Mouse (Mus musculus) macrophage (primary cell): Measurements from ENCODE around the gene Spaca6. TPM values are rescaled to one million over a fixed set of nuclear protein-coding genes. Genes with fewer than 3 reads are reported as not detected.

Experiments
- H3K27ac ChIP-seq: fragments of 350-480 bp; formaldehyde crosslinking; 2 replicates; pipeline ENCODE4 v1.9.0; 2021
- H3K36me3 ChIP-seq: fragments of 350-480 bp; formaldehyde crosslinking; 2 replicates; pipeline ENCODE4 v1.9.0; 2021; ENCODE audit errors: inconsistent target
- H3K4me3 ChIP-seq: fragments of 350-480 bp; formaldehyde crosslinking; 2 replicates; pipeline ENCODE4 v1.9.0; 2021; ENCODE audit errors: inconsistent target
- H3K79me2 ChIP-seq: fragments of 350-480 bp; formaldehyde crosslinking; 2 replicates; pipeline ENCODE4 v1.9.0; 2021; ENCODE audit errors: inconsistent target
- WGBS: methylation state at CpG from one replicate; pipeline ENCODE4 v1.1.7; 2026; ENCODE audit warnings: inconsistent platforms; ENCODE audit not compliant: missing documents; 5-methylcytosine and 5-hydroxymethylcytosine counted together
- polyA plus RNA-seq: library from polyadenylated mRNA; stranded (reverse); fragments of 250-400 nt; gene quantifications from 3 replicates; pipeline ENCODE4 v1.2.4, GENCODE M21; 2018; ENCODE audit warnings: inconsistent platforms
- total RNA-seq, 78 experiments: library from RNA; depleted of rRNA; stranded (reverse); fragments of 250-400 nt; gene quantifications; 1 replicate in 9 of 78; 2 replicates in 24 of 78; 3 replicates in 43 of 78; 4 replicates in 2 of 78; pipeline ENCODE4 v1.2.4; 2018; ENCODE audit warnings: inconsistent platforms in 56 of 78

The Spaca6 gene
- total RNA-seq (2018; cell fraction: chromatin; rRNA removed): 100 to 1,000 TPM in 7 of 26 experiments, 10 to 100 TPM in 19; 15.1 to 273 (median 57.3) TPM
- total RNA-seq (2018; cell fraction: cytosol; rRNA removed): 1 to 10 TPM in 23 of 26 experiments, under 1 TPM in 3; 0.82 to 7.7 (median 2.2) TPM
- total RNA-seq (2018; cell fraction: nucleus; rRNA removed): 100 to 1,000 TPM in 7 of 26 experiments, 10 to 100 TPM in 19; 22.2 to 176 (median 70.3) TPM
- polyA plus RNA-seq: 0.64 to 1.0 TPM (median 0.86 TPM) in 3 replicates

GRCm38 (mm10) chr17:17826751-17827657 is at the start of gene Spaca6:
Gene Spaca6, plus strand, starts transcription at chr17:17827158.
- Histone ChIP-seq H3K4me3 (peak within 1 kb of the TSS; percentile 43), H3K36me3 (no peaks in the 10 kb centered on the region), H3K79me2 (no peaks in the 10 kb centered on the region), H3K27ac (no peak within 1 kb of the TSS)
- 2% methylated on average over 32 of the region's 42 CpGs for WGBS

- Histone ChIP-seq H3K36me3 (no peaks in the 10 kb centered on the region), H3K27ac (no peak overlapping the region), H3K79me2 (no peaks in the 10 kb centered on the region), H3K4me3 (no peak overlapping the region)
- WGBS: 76% methylated on average over 3 of the region's 3 CpGs
These were observed 35.9 kb upstream of the Spaca6 start for GRCm38 (mm10) chr17:17790866-17791630.

DNA sequence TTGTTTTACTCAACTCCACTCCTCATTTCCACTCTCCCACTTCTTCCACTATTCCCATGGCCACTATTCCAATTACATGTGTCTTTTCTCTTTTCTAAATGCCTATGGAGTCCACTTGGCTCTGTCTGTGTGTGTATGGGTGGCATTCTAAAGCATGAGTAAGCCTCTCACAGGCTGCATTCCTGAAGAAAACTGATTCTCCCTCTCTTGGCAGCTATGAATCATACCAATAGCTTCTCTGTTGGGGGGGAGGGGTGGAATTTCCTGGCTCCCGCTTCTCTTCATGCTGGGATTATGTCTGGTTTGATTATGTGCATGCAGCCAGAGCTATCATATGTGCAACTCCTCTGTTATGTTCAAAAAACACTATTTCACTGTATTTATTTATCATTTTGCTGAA is 34.4 kb upstream of the Spaca6 start:
- Histone ChIP-seq H3K36me3 (no peaks in the 10 kb centered on the region), H3K79me2 (no peaks in the 10 kb centered on the region), H3K4me3 (no peak overlapping the region), H3K27ac (no peak overlapping the region)
- WGBS: 77% methylated on average over 1 of the region's 1 CpGs

- 26% methylated on average over 2 of the region's 2 CpGs for WGBS
- no peak overlapping the region for H3K27ac ChIP-seq
- no peak overlapping the region for H3K4me3 ChIP-seq
- H3K79me2 ChIP-seq: no peaks in the 10 kb centered on the region
- H3K36me3 ChIP-seq: no peaks in the 10 kb centered on the region
These were observed 31.4 kb upstream of the Spaca6 start for GRCm38 (mm10) chr17:17795527-17795926.

- Histone ChIP-seq H3K27ac (no peak overlapping the region), H3K79me2 (no peaks in the 10 kb centered on the region), H3K36me3 (no peaks in the 10 kb centered on the region), H3K4me3 (no peak overlapping the region)
- WGBS: 91% methylated on average over 6 of the region's 6 CpGs
These were observed 3.2 kb upstream of the Spaca6 start for GRCm38 (mm10) chr17:17823612-17824336.

GRCm38 (mm10) chr17:17825921-17826591 is 902 bp upstream of the Spaca6 start:
- H3K79me2 ChIP-seq: no peaks in the 10 kb centered on the region
- no peak overlapping the region for H3K27ac ChIP-seq
- no peaks in the 10 kb centered on the region for H3K36me3 ChIP-seq
- H3K4me3 ChIP-seq: peak overlapping the region; percentile 43
- 6% methylated on average over 22 of the region's 22 CpGs for WGBS

GRCm38 (mm10) chr17:17827658-17828190 is 766 bp downstream of the Spaca6 start:
- Histone ChIP-seq H3K27ac (no peak overlapping the region), H3K4me3 (peak overlapping the region; percentile 8; the same call in 1 of the 2 replicates)

GRCm38 (mm10) chr17:17828191-17828981 is 1.4 kb downstream of the Spaca6 start:
- 12% methylated on average over 11 of the region's 15 CpGs for WGBS
- Histone ChIP-seq H3K79me2 (no peaks in the 10 kb centered on the region), H3K4me3 (no peak overlapping the region; the same call in 1 of the 2 replicates), H3K36me3 (no peaks in the 10 kb centered on the region), H3K27ac (no peak overlapping the region)

More at GRCm38 (mm10) chr17:17827658-17828190, 766 bp downstream of the Spaca6 start:
- 7% methylated on average over 13 of the region's 13 CpGs for WGBS
- Histone ChIP-seq H3K79me2 (no peaks in the 10 kb centered on the region), H3K36me3 (no peaks in the 10 kb centered on the region)

- Histone ChIP-seq H3K27ac (no peak overlapping the region), H3K4me3 (no peak overlapping the region)
- 35% methylated on average over 6 of the region's 6 CpGs for WGBS
These were observed 2.3 kb downstream of the Spaca6 start for GRCm38 (mm10) chr17:17829052-17829785.

GRCm38 (mm10) chr17:17829816-17830535 is 3.0 kb downstream of the Spaca6 start:
- no peaks in the 10 kb centered on the region for H3K36me3 ChIP-seq
- no peaks in the 10 kb centered on the region for H3K79me2 ChIP-seq
- WGBS: 95% methylated on average over 20 of the region's 23 CpGs
- H3K4me3 ChIP-seq: no peak overlapping the region
- H3K27ac ChIP-seq: no peak overlapping the region

More at GRCm38 (mm10) chr17:17829052-17829785, 2.3 kb downstream of the Spaca6 start:
- no peaks in the 10 kb centered on the region for H3K79me2 ChIP-seq
- H3K36me3 ChIP-seq: no peaks in the 10 kb centered on the region

- no peaks in the 10 kb centered on the region for H3K79me2 ChIP-seq
- WGBS: 70% methylated on average over 7 of the region's 7 CpGs
- H3K36me3 ChIP-seq: no peaks in the 10 kb centered on the region
- no peak overlapping the region for H3K4me3 ChIP-seq
- no peak overlapping the region for H3K27ac ChIP-seq
These were observed 3.8 kb downstream of the Spaca6 start for GRCm38 (mm10) chr17:17830731-17831130.

DNA sequence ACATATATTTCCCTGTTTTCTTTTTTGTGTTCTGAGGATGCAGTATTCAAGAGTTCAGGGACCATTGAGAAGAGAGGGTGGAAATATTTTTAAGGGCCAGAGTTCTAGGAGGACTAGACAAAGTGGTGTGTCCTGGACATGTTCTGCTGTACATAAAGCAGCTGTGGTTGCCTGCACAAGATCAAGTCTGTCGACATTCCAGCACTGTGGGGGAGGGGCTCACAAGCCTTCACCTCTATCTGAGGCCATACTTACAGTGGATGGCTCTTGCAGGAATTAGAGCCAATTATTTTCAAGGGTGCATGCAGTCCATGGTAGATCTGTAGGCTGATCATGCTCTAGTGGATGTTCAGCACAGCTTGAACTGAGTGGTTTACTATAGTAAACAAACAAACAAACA is 7.9 kb downstream of the Spaca6 start:
- peaks cover 7% of the 10 kb centered on the region; the same call in 1 of the 2 replicates for H3K79me2 ChIP-seq
- no peak overlapping the region for H3K27ac ChIP-seq
- H3K4me3 ChIP-seq: no peak overlapping the region
- WGBS: 44% methylated on average over 1 of the region's 1 CpGs
- no peaks in the 10 kb centered on the region for H3K36me3 ChIP-seq
